Mouse (Mus musculus) lung, postnatal 0 days (tissue): ENCODE results near the gene Gadd45gip1. TPM values are rescaled to one million over a fixed set of nuclear protein-coding genes. Genes with fewer than 3 reads are reported as not detected.
A peak's percentile ranks its signal among the peaks of the same experiment; 100 is the strongest.

Experiments used
- ATAC-seq: fragments of 200-750 bp; cut with Nextera tagmentation; 2 replicates; pipeline ENCODE4 v1.8.0; 2017; ENCODE audit warnings: moderate library complexity
- DNase-seq: peaks from one replicate; pipeline ENCODE4 v3.0.0-alpha.2; 2016; ENCODE audit warnings: low spot score
- H3K27ac ChIP-seq: fragments of 300-500 bp; sonication (generic); 2 replicates; pipeline ENCODE4 v1.5.1; 2014; ENCODE audit warnings: antibody characterized with exemption, mild to moderate bottlenecking, low read length, mixed read lengths
- H3K27me3 ChIP-seq: fragments of 300-500 bp; sonication (generic); replicated peaks from 2 replicates; pipeline ENCODE4 v1.6.1; 2014; ENCODE audit warnings: low read length, mixed read lengths; ENCODE audit not compliant: insufficient read depth
- H3K36me3 ChIP-seq: fragments of 300-500 bp; sonication (generic); 2 replicates; pipeline ENCODE4 v1.6.1; 2014; ENCODE audit warnings: low read length, mixed read lengths; ENCODE audit not compliant: insufficient read depth
- H3K4me1 ChIP-seq: fragments of 300-500 bp; sonication (generic); 2 replicates; pipeline ENCODE4 v1.6.1; 2014; ENCODE audit warnings: antibody characterized with exemption, low read depth, low read length, mixed read lengths; ENCODE audit not compliant: insufficient read depth
- H3K4me2 ChIP-seq: fragments of 300-500 bp; sonication (generic); replicated peaks from 2 replicates; pipeline ENCODE4 v1.6.1; 2014; ENCODE audit warnings: low read depth, mild to moderate bottlenecking, low read length, moderate library complexity, mixed read lengths
- H3K4me3 ChIP-seq: fragments of 300-500 bp; sonication (generic); 2 replicates; pipeline ENCODE4 v1.5.1; 2014; ENCODE audit warnings: low read depth, low read length
- H3K9ac ChIP-seq: fragments of 300-500 bp; sonication (generic); replicated peaks from 2 replicates; pipeline ENCODE4 v1.6.1; 2014; ENCODE audit warnings: low read depth, mild to moderate bottlenecking
- H3K9me3 ChIP-seq: fragments of 300-500 bp; sonication (generic); 2 replicates; pipeline ENCODE4 v1.6.1; 2016; ENCODE audit warnings: low read length, mixed read lengths
- CTCF ChIP-seq: IDR thresholded peaks from 2 replicates; pipeline ENCODE4 v1.5.1; 2016; ENCODE audit warnings: antibody characterized with exemption, mild to moderate bottlenecking
- EP300 ChIP-seq: IDR thresholded peaks from 2 replicates; pipeline ENCODE4 v1.6.1; 2016; ENCODE audit warnings: antibody characterized with exemption, mild to moderate bottlenecking, control low read depth
- whole genome bisulfite sequencing: fragments of 180-500 bp; shearing (Covaris S2); extraction: QIAGEN DNeasy Blood & Tissue Kit; methylation state at CpG from one replicate; pipeline ENCODE4 v1.1.7; 2014; 5-methylcytosine and 5-hydroxymethylcytosine counted together
- polyA plus RNA-seq: library from polyadenylated mRNA; unstranded; fragments of >200 nt; fragmentation: Nextera tagmentation; extraction: Ambion mirVana; gene quantifications from 2 replicates; pipeline ENCODE4 v1.2.1, GENCODE M21; 2015

Gadd45gip1 gene
- polyA plus RNA-seq, 1 experiment from 2014 or later = 24.8 TPM

GRCm38 (mm10) chr8:84793791-84794485 is 37.4 kb upstream of the Gadd45gip1 start:
- H3K4me1 ChIP-seq = peaks cover 26% of the 10 kb centered on the region
- H3K9ac ChIP-seq = no peak overlapping the region
- ATAC-seq (peak; percentile 36), DNase-seq (peak; percentile 74)
- H3K9me3 ChIP-seq = no peaks in the 10 kb centered on the region
- 0 out of 2 replicates have a peak, but pooled peaks cover 6% of the 10 kb centered on the region for H3K36me3 ChIP-seq
- WGBS = 53% methylated on average over 11 of the region's 13 CpGs
- H3K27me3 ChIP-seq = no peaks in the 10 kb centered on the region
- no peak overlapping the region for H3K4me2 ChIP-seq
- 0 out of 2 replicates have a peak overlapping the region, but pooled peaks have one; percentile 47 for H3K27ac ChIP-seq
- no peak overlapping the region for H3K4me3 ChIP-seq
- no peak for TF ChIP-seq CTCF
- no peak for TF ChIP-seq EP300

GRCm38 (mm10) chr8:84794486-84794885 is 36.8 kb upstream of the Gadd45gip1 start:
- 34% methylated on average over 7 of the region's 7 CpGs for WGBS
- Histone ChIP-seq H3K9ac (no peak overlapping the region), H3K36me3 (0 out of 2 replicates have a peak, but pooled peaks cover 6% of the 10 kb centered on the region), H3K9me3 (no peaks in the 10 kb centered on the region), H3K4me2 (no peak overlapping the region), H3K4me1 (peaks cover 22% of the 10 kb centered on the region), H3K27ac (0 out of 2 replicates have a peak overlapping the region, but pooled peaks have one; percentile 47), H3K4me3 (no peak overlapping the region), H3K27me3 (no peaks in the 10 kb centered on the region)
- DNase-seq = peak; percentile 55
- ATAC-seq = peak; percentile 20
- TF ChIP-seq EP300 (no peak), CTCF (no peak)

- no peak overlapping the region for H3K4me3 ChIP-seq
- no peak overlapping the region for H3K4me2 ChIP-seq
- DNase-seq = no peak
- H3K27ac ChIP-seq = no peak overlapping the region
- 88% methylated on average over 15 of the region's 15 CpGs for WGBS
- H3K9ac ChIP-seq = no peak overlapping the region
- no peaks in the 10 kb centered on the region for H3K27me3 ChIP-seq
- 0 out of 2 replicates have a peak, but pooled peaks cover 6% of the 10 kb centered on the region for H3K36me3 ChIP-seq
- no peaks in the 10 kb centered on the region for H3K9me3 ChIP-seq
- no peak for ATAC-seq
- H3K4me1 ChIP-seq = peaks cover 8% of the 10 kb centered on the region
- TF ChIP-seq EP300 = no peak
- no peak for TF ChIP-seq CTCF
Observed at GRCm38 (mm10) chr8:84797256-84797797, 34.0 kb upstream of the Gadd45gip1 start.

- no peak for TF ChIP-seq CTCF
- TF ChIP-seq EP300 = no peak
- H3K4me3 ChIP-seq = no peak overlapping the region
- no peaks in the 10 kb centered on the region for H3K9me3 ChIP-seq
- DNase-seq = no peak
- H3K4me2 ChIP-seq = no peak overlapping the region
- H3K4me1 ChIP-seq = peaks cover 8% of the 10 kb centered on the region
- no peak overlapping the region for H3K27ac ChIP-seq
- 0 out of 2 replicates have a peak, but pooled peaks cover 6% of the 10 kb centered on the region for H3K36me3 ChIP-seq
- WGBS = 69% methylated on average over 6 of the region's 6 CpGs
- ATAC-seq = no peak
- 0 out of 2 replicates have a peak overlapping the region, but pooled peaks have one; percentile 12 for H3K9ac ChIP-seq
- H3K27me3 ChIP-seq = no peaks in the 10 kb centered on the region
Observed at GRCm38 (mm10) chr8:84797971-84798370, 33.4 kb upstream of the Gadd45gip1 start.

GRCm38 (mm10) chr8:84798446-84799135 is 32.7 kb upstream of the Gadd45gip1 start:
- H3K9ac ChIP-seq = peak overlapping the region; percentile 77

More at GRCm38 (mm10) chr8:84798446-84799135, 32.7 kb upstream of the Gadd45gip1 start:
- peak overlapping the region; percentile 83 for H3K4me2 ChIP-seq
- peak overlapping the region; percentile 83 for H3K4me3 ChIP-seq
- H3K36me3 ChIP-seq = 0 out of 2 replicates have a peak, but pooled peaks cover 6% of the 10 kb centered on the region
- no peaks in the 10 kb centered on the region for H3K27me3 ChIP-seq
- TF ChIP-seq CTCF (no peak), EP300 (no peak)
- WGBS = 59% methylated on average over 10 of the region's 10 CpGs
- H3K27ac ChIP-seq = peak overlapping the region; percentile 91
- DNase-seq (no peak), ATAC-seq (no peak)
- H3K9me3 ChIP-seq = no peaks in the 10 kb centered on the region
- peaks cover 8% of the 10 kb centered on the region for H3K4me1 ChIP-seq
